Mouse (Mus musculus) frontal cortex, postnatal 10 days (tissue): ENCODE results near the gene Olfr390.

ENCODE experiments used
- DNase-seq, 2 experiments: peaks; one replicate each; pipeline ENCODE4 v3.0.0; 2022; ENCODE audit warnings: low spot score in 2 of 2, mixed read lengths in 1 of 2

The Olfr390 gene

DNA sequence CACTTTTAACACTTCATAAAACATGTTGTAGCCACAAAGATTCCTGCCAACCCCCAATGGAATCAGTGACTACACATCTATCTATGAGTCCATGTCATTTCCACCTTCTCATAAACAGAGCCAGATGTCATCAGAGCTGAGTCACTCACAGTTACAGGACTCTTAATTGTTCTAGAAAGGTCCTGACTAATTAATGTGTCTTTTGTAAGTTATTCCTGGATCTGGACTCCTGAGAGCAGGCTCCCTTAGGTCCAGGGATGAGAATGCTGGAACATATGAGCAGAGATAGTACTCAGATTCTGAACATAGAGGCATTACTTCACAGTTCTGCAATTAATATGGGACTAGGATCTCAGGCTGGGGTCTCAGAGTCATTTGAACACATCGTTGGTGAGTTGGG is at the start of gene Olfr390:
TSS of gene Olfr390 (plus strand) at position 301 of the 400 bp plus-strand sequence.
- DNase-seq = no peak

DNA sequence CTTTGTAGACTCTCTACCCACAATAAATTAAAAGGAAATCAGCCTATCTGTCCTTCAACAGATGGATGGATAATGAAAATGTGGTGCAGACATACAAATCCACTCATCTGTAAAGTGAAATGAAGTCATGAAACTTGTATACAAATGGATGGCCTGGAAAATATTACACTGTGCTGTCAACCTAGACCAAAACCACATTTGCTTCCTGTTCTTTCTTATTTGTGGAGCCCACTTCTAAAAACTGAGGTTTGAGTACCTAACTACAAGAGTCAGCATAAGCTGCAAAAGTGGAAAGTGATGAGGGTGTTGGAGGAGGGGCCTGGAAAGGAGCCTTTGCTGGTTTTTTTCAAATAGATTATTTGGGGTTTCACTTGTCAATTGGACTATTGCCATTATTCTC is 23.6 kb upstream of the Olfr390 start:
- DNase-seq = no peak

DNA sequence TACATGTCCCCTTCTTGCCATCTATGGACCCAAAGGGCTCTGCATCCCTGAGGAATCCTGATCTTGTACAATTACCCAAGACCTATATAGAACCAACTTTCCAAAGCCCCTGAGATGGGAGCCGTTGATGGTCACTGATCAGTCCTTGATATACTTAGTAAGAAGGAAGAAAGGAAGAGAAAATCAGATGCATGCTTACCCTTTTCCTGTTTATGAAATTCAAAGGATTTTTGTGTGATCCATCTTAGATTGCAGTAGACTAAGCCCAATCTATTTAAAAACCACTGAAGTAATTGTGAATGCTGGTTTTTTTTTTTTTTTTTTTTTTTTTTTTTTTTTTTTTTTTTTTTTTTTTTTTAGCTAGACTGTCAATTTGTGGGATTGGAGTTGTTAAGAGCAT is 2.2 kb upstream of the Olfr390 start, which contains the start of gene Olfr389:
TSS of gene Olfr389 (minus strand) at position 101 of the 400 bp plus-strand sequence.
- no peak for DNase-seq

DNA sequence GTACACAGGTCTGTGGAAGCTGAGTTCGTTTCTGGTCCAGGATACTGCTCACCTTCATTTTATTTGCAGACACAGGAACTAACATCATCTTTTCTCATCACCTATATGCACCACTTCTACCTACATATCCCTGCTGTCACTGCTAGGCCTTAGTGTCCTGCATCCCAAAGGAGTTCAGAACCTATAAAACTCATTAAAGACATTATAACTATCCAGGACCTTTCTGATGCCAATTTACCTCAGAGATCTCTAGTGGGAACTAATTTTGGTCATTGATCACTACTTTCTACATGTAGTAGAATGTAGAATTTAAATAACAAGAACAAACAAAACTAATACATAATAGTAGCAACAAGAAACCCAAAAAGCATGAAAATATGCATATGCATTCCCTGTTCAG is 20.2 kb downstream of the Olfr390 start, which contains the start of gene Olfr391-ps:
TSS of gene Olfr391-ps (minus strand) at position 101 of the 400 bp plus-strand sequence.
- no peak for DNase-seq

DNA sequence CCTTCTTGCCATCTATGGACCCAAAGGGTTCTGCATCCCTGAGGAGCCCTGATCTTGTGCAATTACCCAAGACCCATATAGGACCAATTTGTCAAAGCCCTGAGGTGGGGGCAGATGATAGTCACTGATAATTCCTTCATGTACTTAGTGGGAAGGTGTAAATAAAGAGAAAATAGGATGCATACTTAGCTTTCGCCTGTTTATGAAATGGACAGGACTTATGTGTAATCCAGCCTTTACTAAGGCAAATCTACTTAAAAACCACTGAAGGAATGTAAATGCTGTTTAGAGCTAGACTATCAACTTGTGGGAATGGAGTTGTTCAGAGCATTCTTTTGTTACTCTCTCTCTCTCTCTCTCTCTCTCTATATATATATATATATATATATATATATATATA is 34.2 kb downstream of the Olfr390 start, which contains the start of gene Olfr392:
TSS of gene Olfr392 (minus strand) at position 101 of the 400 bp plus-strand sequence.
- no peak for DNase-seq
